Mouse (Mus musculus) lung, embryonic 16.5 days (tissue): Measurements from ENCODE around the gene Actn3. TPM values are rescaled to one million over a fixed set of nuclear protein-coding genes. Genes with fewer than 3 reads are reported as not detected.

Experiments used
- ATAC-seq: fragments of 200-750 bp; cut with Nextera tagmentation; 2 replicates; pipeline ENCODE4 v1.8.0; 2017; ENCODE audit warnings: low read depth, mild to moderate bottlenecking, moderate library complexity
- H3K27ac ChIP-seq: fragments of 300-500 bp; sonication (generic); 2 replicates; pipeline ENCODE4 v1.5.1; 2014; ENCODE audit warnings: mild to moderate bottlenecking, control low read depth, low read length
- H3K27me3 ChIP-seq: fragments of 300-500 bp; sonication (generic); 2 replicates; pipeline ENCODE4 v1.6.1; 2014; ENCODE audit warnings: low read depth, low read length, mixed read lengths; ENCODE audit not compliant: control insufficient read depth, insufficient read depth
- H3K36me3 ChIP-seq: fragments of 300-500 bp; sonication (generic); 2 replicates; pipeline ENCODE4 v1.6.1; 2014; ENCODE audit warnings: low read length; ENCODE audit not compliant: control insufficient read depth, insufficient read depth
- H3K4me1 ChIP-seq: fragments of 300-500 bp; sonication (generic); replicated peaks from 2 replicates; pipeline ENCODE4 v1.6.1; 2014; ENCODE audit warnings: low read length, mixed read lengths; ENCODE audit not compliant: control insufficient read depth, insufficient read depth
- H3K4me2 ChIP-seq: fragments of 300-500 bp; sonication (generic); 2 replicates; pipeline ENCODE4 v1.6.1; 2014; ENCODE audit warnings: low read depth, low read length, control low read depth
- H3K4me3 ChIP-seq: fragments of 300-500 bp; sonication (generic); 2 replicates; pipeline ENCODE4 v1.5.1; 2014; ENCODE audit warnings: mild to moderate bottlenecking, low read length, control low read depth
- H3K9ac ChIP-seq: fragments of 300-500 bp; sonication (generic); 2 replicates; pipeline ENCODE4 v1.6.1; 2014; ENCODE audit warnings: low read length, control low read depth
- H3K9me3 ChIP-seq: fragments of 300-500 bp; sonication (generic); 2 replicates; pipeline ENCODE4 v1.6.1; 2016; ENCODE audit warnings: low read length; ENCODE audit not compliant: control insufficient read depth
- WGBS: fragments of 180-500 bp; shearing (Covaris S2); extraction: QIAGEN DNeasy Blood & Tissue Kit; methylation state at CpG from one replicate; pipeline ENCODE4 v1.1.7; 2014; 5-methylcytosine and 5-hydroxymethylcytosine counted together
- polyA plus RNA-seq: library from polyadenylated mRNA; unstranded; fragments of >200 nt; fragmentation: Nextera tagmentation; extraction: Ambion mirVana; gene quantifications from 2 replicates; pipeline ENCODE4 v1.2.1, GENCODE M21; 2015

Gene Actn3
- polyA plus RNA-seq: 2.1 and 5.0 TPM in 2 replicates

GRCm38 (mm10) chr19:4877785-4878184 lies at the start of gene Actn3:
Gene Actn3 (minus strand): TSS chr19:4877909.
- WGBS: under 1% methylated on average over 17 of the region's 17 CpGs
- peak; percentile 59 for ATAC-seq
- peak within 1 kb of the TSS; percentile 31; the same call in 1 of the 2 replicates for H3K27ac ChIP-seq

GRCm38 (mm10) chr19:4925121-4925860 lies 47.6 kb upstream of the Actn3 start:
- ATAC-seq: no peak
- Histone ChIP-seq H3K9ac (no peak overlapping the region), H3K4me2 (no peak overlapping the region), H3K9me3 (no peaks in the 10 kb centered on the region), H3K4me1 (peaks cover 14% of the 10 kb centered on the region), H3K36me3 (peaks cover 14% of the 10 kb centered on the region), H3K4me3 (no peak overlapping the region), H3K27me3 (no peaks in the 10 kb centered on the region), H3K27ac (no peak overlapping the region)
- WGBS: 95% methylated on average over 11 of the region's 11 CpGs

More at GRCm38 (mm10) chr19:4877785-4878184, at the start of gene Actn3:
- no peaks in the 10 kb centered on the region; the same call in 1 of the 2 replicates for H3K27me3 ChIP-seq
- peak within 1 kb of the TSS; percentile 86 for H3K9ac ChIP-seq
- no peaks in the 10 kb centered on the region for H3K9me3 ChIP-seq
- peaks cover 11% of the 10 kb centered on the region for H3K4me1 ChIP-seq
- H3K4me2 ChIP-seq: peak within 1 kb of the TSS; percentile 97
- no peaks in the 10 kb centered on the region for H3K36me3 ChIP-seq
- H3K4me3 ChIP-seq: peak within 1 kb of the TSS; percentile 79

- no peak overlapping the region for H3K4me2 ChIP-seq
- no peak overlapping the region for H3K27ac ChIP-seq
- H3K9ac ChIP-seq: no peak overlapping the region
- ATAC-seq: no peak
- peaks cover 31% of the 10 kb centered on the region for H3K36me3 ChIP-seq
- WGBS: 80% methylated on average over 6 of the region's 6 CpGs
- H3K9me3 ChIP-seq: no peaks in the 10 kb centered on the region
- H3K4me1 ChIP-seq: no peaks in the 10 kb centered on the region
- H3K27me3 ChIP-seq: no peaks in the 10 kb centered on the region
- H3K4me3 ChIP-seq: no peak overlapping the region
Observed at GRCm38 (mm10) chr19:4919652-4920051, 41.9 kb upstream of the Actn3 start.

GRCm38 (mm10) chr19:4916827-4917226 lies 39.1 kb upstream of the Actn3 start:
- H3K4me1 ChIP-seq: no peaks in the 10 kb centered on the region
- H3K9ac ChIP-seq: no peak overlapping the region
- 59% methylated on average over 10 of the region's 10 CpGs for WGBS
- no peak overlapping the region for H3K4me3 ChIP-seq
- no peak overlapping the region for H3K4me2 ChIP-seq
- H3K9me3 ChIP-seq: no peaks in the 10 kb centered on the region
- no peak overlapping the region for H3K27ac ChIP-seq
- no peaks in the 10 kb centered on the region for H3K27me3 ChIP-seq
- H3K36me3 ChIP-seq: peaks cover 43% of the 10 kb centered on the region
- ATAC-seq: no peak

- Histone ChIP-seq H3K27ac (no peak overlapping the region), H3K4me2 (no peak overlapping the region), H3K9ac (no peak overlapping the region), H3K4me1 (no peaks in the 10 kb centered on the region), H3K27me3 (no peaks in the 10 kb centered on the region), H3K4me3 (no peak overlapping the region), H3K9me3 (no peaks in the 10 kb centered on the region), H3K36me3 (peaks cover 41% of the 10 kb centered on the region)
- WGBS: 89% methylated on average over 15 of the region's 15 CpGs
- no peak for ATAC-seq
Observed at GRCm38 (mm10) chr19:4915924-4916603, 38.4 kb upstream of the Actn3 start.

- H3K9me3 ChIP-seq: no peaks in the 10 kb centered on the region
- ATAC-seq: no peak
- peaks cover 33% of the 10 kb centered on the region for H3K36me3 ChIP-seq
- H3K27ac ChIP-seq: no peak overlapping the region
- no peak overlapping the region for H3K4me2 ChIP-seq
- H3K4me3 ChIP-seq: no peak overlapping the region
- 90% methylated on average over 7 of the region's 7 CpGs for WGBS
- H3K4me1 ChIP-seq: no peaks in the 10 kb centered on the region
- no peaks in the 10 kb centered on the region for H3K27me3 ChIP-seq
- H3K9ac ChIP-seq: no peak overlapping the region
Observed at GRCm38 (mm10) chr19:4909376-4909775, 31.7 kb upstream of the Actn3 start.

GRCm38 (mm10) chr19:4908107-4908506 lies 30.4 kb upstream of the Actn3 start:
- no peak overlapping the region for H3K4me2 ChIP-seq
- H3K36me3 ChIP-seq: peaks cover 21% of the 10 kb centered on the region
- H3K4me1 ChIP-seq: no peaks in the 10 kb centered on the region
- no peak for ATAC-seq
- H3K9ac ChIP-seq: no peak overlapping the region
- no peak overlapping the region for H3K4me3 ChIP-seq
- WGBS: 77% methylated on average over 4 of the region's 4 CpGs
- no peak overlapping the region for H3K27ac ChIP-seq
- H3K27me3 ChIP-seq: no peaks in the 10 kb centered on the region
- H3K9me3 ChIP-seq: no peaks in the 10 kb centered on the region

- H3K4me1 ChIP-seq: no peaks in the 10 kb centered on the region
- no peak within 1 kb of the TSS for H3K27ac ChIP-seq
- no peaks in the 10 kb centered on the region for H3K27me3 ChIP-seq
- peak within 1 kb of the TSS; percentile 71 for H3K9ac ChIP-seq
- H3K9me3 ChIP-seq: no peaks in the 10 kb centered on the region
- 9% methylated on average over 31 of the region's 31 CpGs for WGBS
- H3K4me3 ChIP-seq: peak within 1 kb of the TSS; percentile 77
- H3K4me2 ChIP-seq: peak within 1 kb of the TSS; percentile 62
- H3K36me3 ChIP-seq: peaks cover 19% of the 10 kb centered on the region
- ATAC-seq: peak; percentile 68
Observed at GRCm38 (mm10) chr19:4905979-4906794, 28.5 kb upstream of the Actn3 start, which contains the start of gene Bbs1. Gene Bbs1 (minus strand): TSS chr19:4906628.

- Histone ChIP-seq H3K4me1 (no peaks in the 10 kb centered on the region), H3K27ac (no peak overlapping the region), H3K4me2 (no peak overlapping the region), H3K27me3 (no peaks in the 10 kb centered on the region), H3K9me3 (no peaks in the 10 kb centered on the region), H3K9ac (no peak overlapping the region), H3K36me3 (no peaks in the 10 kb centered on the region), H3K4me3 (no peak overlapping the region)
- 72% methylated on average over 3 of the region's 3 CpGs for WGBS
- ATAC-seq: no peak
Observed at GRCm38 (mm10) chr19:4899888-4900287, 22.2 kb upstream of the Actn3 start.
